Mouse (Mus musculus): Measurements from ENCODE around the gene Gm20388.

- TF ChIP-seq CTCF (IDR thresholded peaks at IDR 0.05; ENCODE audit: control insufficient read depth, insufficient read depth, low read length), result no peak
- TF ChIP-seq POLR2A (IDR thresholded peaks at IDR 0.05; ENCODE audit: borderline replicate concordance, control insufficient read depth, low read depth, low read length), result no peak
Observed at GRCm38 (mm10) chr8:121551065-121551985, 1640.7 kb downstream of the Gm20388 start.

All from bone marrow, adult 2 months (tissue).